Mouse (Mus musculus): ENCODE measurements around the gene Npy4r. TPM values are rescaled to one million over a fixed set of nuclear protein-coding genes. Genes with fewer than 3 reads are reported as not detected.

The Npy4r gene
- polyA plus RNA-seq (2012): not detected in 2 replicates

DNA sequence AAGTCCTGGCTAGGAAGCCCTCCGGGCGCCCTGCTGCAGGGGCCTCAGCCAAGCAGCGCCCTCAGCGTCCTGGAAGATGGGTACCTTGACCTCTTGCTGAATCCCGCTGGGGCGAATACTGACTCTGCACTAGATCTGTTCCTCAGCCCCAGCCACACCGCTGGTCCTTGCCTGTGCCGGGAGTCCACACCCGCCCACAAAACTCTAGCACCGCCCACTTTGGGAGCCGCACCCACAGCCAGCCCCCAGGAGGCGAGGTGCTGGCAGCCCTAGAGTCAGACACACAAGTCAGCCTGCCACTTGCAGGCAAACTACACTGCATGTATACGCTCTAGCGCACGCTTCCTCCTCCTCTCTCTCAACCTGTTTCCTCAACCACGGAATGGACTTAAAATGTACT, at the start of gene Npy4r:
Gene Npy4r, minus strand, starts transcription at position 148 of the 400 bp plus-strand sequence.
- TF ChIP-seq GATA1 (IDR thresholded peaks at IDR 0.05; ENCODE audit: low read length): no peak

GRCm38 (mm10) chr14:34201231-34202035, 49.1 kb upstream of the Npy4r start, which contains the start of gene Gprin2:
Gene Gprin2 (minus strand): TSS chr14:34201653.
- no peak for TF ChIP-seq GATA1 (IDR thresholded peaks at IDR 0.05; ENCODE audit: low read length)

DNA sequence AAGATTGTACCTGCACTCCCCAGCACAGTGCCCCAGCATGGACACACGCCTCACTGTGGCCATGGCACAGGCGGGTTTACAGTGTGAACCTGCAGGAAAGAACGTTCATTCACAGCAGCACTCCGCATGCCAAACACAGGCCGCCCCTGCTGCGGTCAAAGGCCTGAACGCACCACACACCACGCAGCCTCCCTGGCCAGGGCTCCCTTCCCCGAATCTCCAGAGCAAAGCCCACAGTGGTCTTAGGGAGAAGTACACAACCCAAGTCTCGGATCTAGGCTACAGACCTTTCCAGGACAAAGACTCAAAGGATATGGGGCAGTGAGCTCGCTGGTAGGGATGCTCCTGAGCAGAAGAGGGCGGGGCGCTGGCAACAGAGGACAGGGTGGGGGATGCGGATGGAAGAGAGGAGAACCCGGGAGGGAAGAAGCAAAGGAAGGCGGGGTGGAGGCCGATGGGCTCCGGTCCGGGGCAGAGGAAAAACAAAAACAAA, 48.5 kb upstream of the Npy4r start:
- no peak for TF ChIP-seq GATA1 (IDR thresholded peaks at IDR 0.05; ENCODE audit: low read length)

DNA sequence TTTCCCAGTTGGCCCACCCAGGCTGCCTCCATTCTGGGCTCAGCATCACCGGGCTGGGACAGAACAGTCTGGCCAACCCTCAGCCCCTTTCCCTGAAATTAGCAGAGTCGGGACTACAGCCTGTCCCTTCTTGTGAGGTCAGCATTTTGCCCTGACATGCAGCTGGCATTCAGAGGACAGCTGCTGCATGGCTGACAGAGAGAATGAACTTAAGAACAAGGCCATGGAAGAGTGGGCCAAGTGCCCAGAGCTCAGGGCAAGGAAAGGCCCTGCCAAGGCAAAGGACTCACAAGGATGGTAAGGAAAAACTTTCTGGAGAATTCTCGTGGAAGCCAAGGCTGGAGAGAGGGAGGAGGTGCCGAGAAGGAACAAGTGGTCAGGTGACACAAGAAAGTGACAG, 44.4 kb upstream of the Npy4r start:
- no peak for TF ChIP-seq GATA1 (IDR thresholded peaks at IDR 0.05; ENCODE audit: low read length)

DNA sequence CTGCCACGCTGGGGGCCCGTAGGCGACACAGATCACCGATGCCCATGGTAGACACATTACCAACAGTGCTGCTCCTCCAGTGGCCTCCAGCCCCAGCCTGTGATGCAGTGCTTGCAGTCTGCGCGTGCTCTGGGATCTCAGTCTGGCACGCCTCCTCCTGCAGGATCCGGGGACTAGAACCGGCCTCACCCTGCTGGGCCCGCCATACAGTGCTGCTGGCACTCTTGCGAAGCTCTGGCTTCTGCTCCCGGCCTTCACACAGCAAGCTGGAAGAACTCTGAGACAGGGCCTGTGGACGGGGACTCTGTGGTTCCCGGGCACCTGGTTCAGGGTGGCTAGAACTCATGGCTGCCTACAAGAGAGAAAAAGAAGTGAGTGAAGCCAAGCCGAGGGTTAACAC, 43.2 kb upstream of the Npy4r start:
- no peak for TF ChIP-seq GATA1 (IDR thresholded peaks at IDR 0.05; ENCODE audit: low read length)

DNA sequence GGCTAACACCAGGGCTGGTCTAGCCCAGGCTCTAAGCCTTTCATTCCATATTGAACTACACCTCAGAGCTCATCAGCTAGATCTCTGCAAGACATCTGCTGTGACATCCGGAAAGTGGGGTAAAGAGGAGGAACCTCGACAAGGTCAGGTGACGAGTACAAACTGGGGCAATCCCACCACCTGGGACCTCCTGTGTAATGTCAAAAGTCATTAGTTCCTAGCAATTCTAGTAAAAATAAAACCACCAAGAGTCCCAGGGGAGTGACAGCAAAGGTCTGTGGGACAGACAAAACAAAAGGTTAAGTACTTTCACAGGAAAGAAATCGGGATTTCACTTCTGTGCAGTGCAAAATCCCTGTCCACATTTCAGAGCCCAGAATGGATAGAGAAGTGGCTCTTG, 41.6 kb upstream of the Npy4r start:
- no peak for TF ChIP-seq GATA1 (IDR thresholded peaks at IDR 0.05; ENCODE audit: low read length)

GRCm38 (mm10) chr14:34190361-34190760, 38.1 kb upstream of the Npy4r start:
- TF ChIP-seq GATA1 (IDR thresholded peaks at IDR 0.05; ENCODE audit: low read length): no peak

- TF ChIP-seq GATA1 (IDR thresholded peaks at IDR 0.05; ENCODE audit: low read length): no peak
Measured at GRCm38 (mm10) chr14:34188629-34189028, 36.3 kb upstream of the Npy4r start.

GRCm38 (mm10) chr14:34183101-34183500, 30.8 kb upstream of the Npy4r start:
- TF ChIP-seq GATA1 (IDR thresholded peaks at IDR 0.05; ENCODE audit: low read length): no peak

DNA sequence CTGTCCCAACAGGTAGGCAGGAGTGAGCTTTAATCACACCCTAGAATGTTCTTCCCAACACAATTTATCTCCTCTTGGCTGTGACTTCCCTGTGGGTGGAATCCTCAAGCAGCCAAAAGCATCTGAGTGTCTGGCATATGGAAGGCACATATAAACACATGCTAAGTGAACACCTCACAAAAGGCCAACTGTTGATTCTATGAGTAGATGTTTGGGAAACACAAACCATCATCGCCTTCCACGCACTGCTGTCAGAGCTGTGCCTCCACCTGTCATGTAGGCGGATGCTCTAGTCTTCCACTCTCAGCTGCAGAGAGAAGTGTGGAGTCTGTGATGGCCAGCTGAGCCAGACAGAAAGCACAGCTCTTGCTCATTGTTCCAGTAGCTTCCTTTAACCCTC, 27.1 kb upstream of the Npy4r start:
- TF ChIP-seq GATA1 (IDR thresholded peaks at IDR 0.05; ENCODE audit: low read length): no peak

GRCm38 (mm10) chr14:34171107-34171506, 18.8 kb upstream of the Npy4r start:
- TF ChIP-seq GATA1 (IDR thresholded peaks at IDR 0.05; ENCODE audit: low read length): no peak

- TF ChIP-seq GATA1 (IDR thresholded peaks at IDR 0.05; ENCODE audit: low read length): no peak
Measured at GRCm38 (mm10) chr14:34155752-34156151, 3.5 kb upstream of the Npy4r start.

GRCm38 (mm10) chr14:34154601-34155337, 2.5 kb upstream of the Npy4r start:
- no peak for TF ChIP-seq GATA1 (IDR thresholded peaks at IDR 0.05; ENCODE audit: low read length)

DNA sequence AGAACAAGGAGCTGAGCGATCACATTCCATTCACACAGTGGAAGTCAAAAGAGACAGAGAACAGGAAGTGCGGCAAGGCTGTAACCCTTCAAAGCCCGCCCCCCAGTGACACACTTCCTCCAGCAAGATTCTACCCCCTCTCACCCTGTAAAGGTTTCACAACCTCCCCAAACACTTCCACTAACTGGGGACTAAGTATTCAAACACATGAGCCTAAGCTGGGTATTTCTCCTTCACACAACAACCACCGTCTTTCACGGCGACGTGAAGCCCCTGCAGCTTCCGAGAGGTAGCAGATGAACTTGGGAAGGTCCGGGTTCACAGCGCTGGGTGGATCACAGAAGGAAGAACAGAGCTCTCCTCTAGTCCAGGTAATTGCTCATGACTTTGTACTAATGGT, 9.4 kb downstream of the Npy4r start:
- no peak for TF ChIP-seq GATA1 (IDR thresholded peaks at IDR 0.05; ENCODE audit: low read length)

DNA sequence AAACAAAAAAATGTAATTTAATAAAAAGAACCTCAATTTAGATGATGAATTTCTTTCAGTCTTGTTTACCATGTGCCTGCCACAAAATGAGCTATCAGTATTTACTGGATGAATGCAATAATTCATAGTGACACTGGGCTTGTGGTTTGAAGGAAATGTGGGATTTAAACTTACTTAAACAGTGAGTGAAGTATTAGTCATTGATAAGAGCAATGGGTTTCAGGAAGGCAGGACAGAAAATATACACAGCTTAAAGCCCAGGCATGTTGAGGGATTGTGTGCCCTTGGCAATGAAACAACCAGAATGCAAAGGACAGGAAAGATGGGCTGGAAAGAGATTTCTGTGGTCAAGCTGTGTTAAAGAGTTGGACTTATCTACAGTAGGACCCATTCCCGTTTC, 10.0 kb downstream of the Npy4r start:
- TF ChIP-seq GATA1 (IDR thresholded peaks at IDR 0.05; ENCODE audit: low read length): no peak

All from G1E-ER4 (cell line).